Mouse (Mus musculus): ENCODE data around the gene Bmp2k. TPM values are rescaled to one million over a fixed set of nuclear protein-coding genes. Genes with fewer than 3 reads are reported as not detected.

The Bmp2k gene
- total RNA-seq, 2 experiments from 2014 or later: 13.1 TPM

DNA sequence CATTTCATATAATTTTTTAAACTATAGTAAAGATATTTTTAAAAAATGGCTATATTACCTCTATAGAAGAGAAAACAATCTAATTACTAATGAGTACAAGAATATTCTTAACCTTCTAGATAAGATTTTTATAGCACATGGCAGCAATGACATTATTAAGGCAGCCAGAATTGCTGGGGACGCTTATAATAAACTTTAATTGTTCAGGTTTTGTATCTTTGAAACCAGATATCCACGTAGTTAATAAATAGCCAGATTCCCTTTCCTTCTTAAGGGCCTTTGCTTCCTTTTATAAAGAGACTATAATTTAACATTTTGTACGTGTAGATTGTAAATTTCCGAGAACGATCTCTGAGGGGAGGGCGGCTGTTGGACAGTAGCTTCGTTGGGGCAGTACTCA is 47.8 kb downstream of the Bmp2k start:
- no peak for DNase-seq (ENCODE audit: extremely low spot score in 1 of 2, low spot score in 1 of 2)

DNA sequence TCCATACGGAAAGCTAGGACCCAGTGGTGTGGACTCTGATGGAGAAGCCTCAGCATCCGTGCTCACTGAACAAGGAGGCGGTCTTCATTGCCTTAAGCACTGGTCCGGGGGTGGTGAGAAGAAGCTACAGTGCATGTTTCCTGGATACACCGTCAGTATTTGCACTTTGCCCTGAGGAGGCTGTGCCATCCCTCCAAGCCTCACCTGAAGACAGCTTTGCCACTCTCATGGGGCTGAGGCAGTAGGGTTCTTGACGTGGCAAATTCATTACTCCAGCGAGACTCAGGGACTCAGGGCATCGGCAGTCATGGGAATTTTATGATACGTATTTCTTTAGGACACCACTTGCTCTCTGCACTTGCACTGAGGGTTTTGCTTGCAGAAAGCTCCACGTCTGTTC is 49.2 kb downstream of the Bmp2k start:
- DNase-seq (ENCODE audit: extremely low spot score in 1 of 2, low spot score in 1 of 2): no peak

DNA sequence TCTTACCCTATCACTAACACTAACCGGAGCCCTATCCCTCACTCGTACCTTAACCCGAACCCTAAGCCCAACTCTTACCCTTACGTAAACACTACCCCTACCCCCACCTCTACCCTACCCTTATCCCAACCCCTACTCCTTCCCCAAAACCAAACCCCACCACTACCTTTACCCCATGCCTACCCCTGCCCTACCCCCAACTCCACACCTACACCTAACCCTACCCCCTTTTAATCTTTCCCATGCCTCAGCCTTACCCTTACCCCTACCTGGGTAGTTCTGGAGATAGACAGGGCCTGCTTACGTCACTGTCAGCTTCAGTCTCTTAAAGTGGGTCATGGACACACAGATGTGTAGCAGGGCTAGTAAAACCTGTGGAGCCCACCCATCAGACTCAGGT is 51.4 kb downstream of the Bmp2k start:
- no peak for DNase-seq (ENCODE audit: extremely low spot score in 1 of 2, low spot score in 1 of 2)

- DNase-seq (ENCODE audit: extremely low spot score in 1 of 2, low spot score in 1 of 2): no peak
Observed at GRCm38 (mm10) chr5:97054166-97054565, 56.7 kb downstream of the Bmp2k start.

GRCm38 (mm10) chr5:97054801-97055200 is 57.3 kb downstream of the Bmp2k start:
- DNase-seq (ENCODE audit: extremely low spot score in 1 of 2, low spot score in 1 of 2): no peak

DNA sequence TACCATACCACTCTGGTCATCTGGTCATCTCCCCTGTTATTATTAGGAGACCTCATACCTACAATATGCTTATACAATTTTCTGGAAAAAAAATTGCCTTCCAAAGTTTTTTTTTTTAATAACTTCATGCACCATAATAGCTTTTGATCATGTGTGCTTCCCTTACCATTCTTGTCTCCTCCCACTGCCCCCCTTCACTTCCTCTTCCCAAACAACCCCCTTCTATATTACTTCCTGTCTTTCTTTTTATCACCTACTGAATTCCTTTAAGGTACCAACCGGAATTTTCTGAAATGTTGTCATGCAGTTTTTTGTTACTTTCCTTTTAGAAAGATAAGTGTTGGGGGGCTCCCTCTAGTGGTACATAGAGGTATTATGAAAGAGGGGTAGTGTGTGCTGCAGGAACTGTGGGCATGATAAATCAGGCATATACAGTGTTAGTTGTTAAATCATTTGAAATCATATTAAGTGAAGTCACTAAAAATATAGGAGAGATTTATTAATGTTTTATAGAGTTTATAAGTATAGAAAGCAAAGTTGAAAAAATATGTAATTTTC is 58.1 kb downstream of the Bmp2k start:
- DNase-seq (ENCODE audit: extremely low spot score in 1 of 2, low spot score in 1 of 2): peak in 1 of 2 experiments; percentile 34

GRCm38 (mm10) chr5:97056359-97056758 is 58.9 kb downstream of the Bmp2k start:
- no peak for DNase-seq (ENCODE audit: extremely low spot score in 1 of 2, low spot score in 1 of 2)

DNA sequence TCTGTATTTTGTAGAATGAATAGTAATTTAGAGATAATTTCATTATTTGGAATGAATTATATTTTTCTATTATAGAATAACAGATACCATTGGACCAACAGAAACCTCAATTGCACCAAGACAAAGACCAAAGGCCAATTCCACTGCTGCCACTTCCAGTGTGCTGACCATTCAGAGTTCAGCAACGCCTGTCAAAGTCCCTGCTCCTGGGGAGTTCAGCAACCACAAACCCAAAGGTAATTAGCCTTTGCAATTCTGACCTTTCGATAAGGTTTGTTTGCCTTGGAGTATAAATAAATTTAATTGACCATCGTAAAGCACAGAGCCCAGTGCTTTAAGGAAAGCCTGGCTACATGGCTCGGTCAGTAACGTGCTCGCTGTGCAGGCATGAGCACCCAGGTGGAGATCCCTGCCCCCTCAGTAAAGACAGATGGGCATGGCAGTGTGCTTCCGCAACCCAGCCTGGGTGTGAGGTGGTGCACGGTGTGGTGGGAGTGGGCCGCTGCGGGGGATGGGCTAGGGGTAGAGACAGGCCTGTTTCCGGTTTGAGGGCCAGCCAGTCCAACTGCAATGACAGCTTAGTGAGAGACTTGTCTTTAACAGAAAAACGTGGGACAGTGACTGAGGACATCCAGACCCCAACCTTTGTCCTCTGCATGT is 59.4 kb downstream of the Bmp2k start:
- no peak for DNase-seq (ENCODE audit: extremely low spot score in 1 of 2, low spot score in 1 of 2)

DNA sequence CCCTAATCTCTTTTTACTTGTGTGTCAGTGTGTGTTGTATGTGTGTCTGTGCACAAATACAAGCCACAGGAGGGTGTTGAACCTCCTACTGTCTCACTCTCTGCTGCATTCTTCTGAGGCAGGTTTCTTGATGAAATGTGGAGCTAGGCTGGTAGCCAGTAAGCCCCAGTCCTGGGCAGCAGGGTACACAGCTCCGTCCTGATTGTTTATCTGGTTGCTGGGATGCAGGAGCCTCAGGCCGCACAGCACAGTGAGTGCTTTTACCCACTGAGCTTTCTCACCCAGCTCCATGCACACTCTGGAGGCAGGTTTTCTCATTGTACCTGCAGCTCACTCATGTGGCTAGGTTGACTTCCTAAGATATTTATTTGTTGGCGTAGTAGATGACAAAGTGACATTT is 63.4 kb downstream of the Bmp2k start:
- DNase-seq (ENCODE audit: extremely low spot score in 1 of 2, low spot score in 1 of 2): no peak

GRCm38 (mm10) chr5:97062041-97062440 is 64.6 kb downstream of the Bmp2k start:
- DNase-seq (ENCODE audit: extremely low spot score in 1 of 2, low spot score in 1 of 2): no peak

DNA sequence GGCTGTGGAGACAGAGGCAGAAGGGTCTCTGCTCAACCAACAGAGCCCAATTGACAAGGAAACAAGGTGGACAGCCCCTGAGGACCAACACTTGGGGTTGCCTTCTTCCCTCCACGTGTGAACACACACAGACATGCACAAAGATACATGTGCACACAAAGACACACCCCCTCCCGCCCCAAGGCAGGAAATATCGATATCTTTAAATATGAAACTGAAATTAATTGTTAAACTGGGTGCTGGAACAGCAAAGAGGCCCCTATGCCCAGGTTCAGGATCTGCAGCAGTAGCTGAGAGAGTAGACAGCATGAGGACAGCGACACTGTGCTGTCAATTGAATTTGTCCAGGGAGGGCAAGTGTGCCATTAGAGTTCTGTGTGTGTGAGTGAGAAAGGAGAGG is 68.3 kb downstream of the Bmp2k start:
- DNase-seq (ENCODE audit: extremely low spot score in 1 of 2, low spot score in 1 of 2): no peak

DNA sequence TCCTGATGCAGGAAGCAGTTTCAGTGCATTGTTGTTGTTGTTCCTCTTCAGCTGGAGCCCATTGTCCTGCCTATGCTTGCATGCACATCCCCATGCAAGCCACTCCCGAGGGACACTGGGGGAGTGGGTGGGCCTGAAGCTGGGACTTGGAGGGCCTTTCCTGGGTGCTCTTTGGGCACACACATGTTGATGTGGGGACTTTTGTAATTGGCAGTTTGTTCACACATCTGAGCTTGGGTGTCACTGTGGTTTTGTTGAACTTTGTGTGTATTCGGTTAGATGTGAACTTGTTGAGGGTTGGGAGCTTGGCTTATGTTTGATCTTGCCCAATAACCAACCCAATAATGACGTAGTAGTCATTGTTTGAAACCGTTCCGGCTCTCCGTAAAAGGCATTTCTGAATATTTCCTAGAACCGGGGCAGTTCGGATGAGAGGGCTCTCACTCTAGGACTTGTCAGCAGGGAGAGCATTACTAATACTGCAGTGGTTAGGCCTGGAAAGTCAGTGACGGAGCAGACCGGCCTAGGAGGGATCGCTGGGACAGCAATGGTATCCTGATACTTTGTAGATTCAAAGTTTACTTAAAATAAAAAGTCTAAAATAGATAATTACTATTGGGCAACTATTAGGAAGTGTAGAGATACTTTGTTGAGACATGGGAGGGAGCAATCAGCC is 78.1 kb downstream of the Bmp2k start:
- no peak for DNase-seq (ENCODE audit: extremely low spot score in 1 of 2, low spot score in 1 of 2)

DNA sequence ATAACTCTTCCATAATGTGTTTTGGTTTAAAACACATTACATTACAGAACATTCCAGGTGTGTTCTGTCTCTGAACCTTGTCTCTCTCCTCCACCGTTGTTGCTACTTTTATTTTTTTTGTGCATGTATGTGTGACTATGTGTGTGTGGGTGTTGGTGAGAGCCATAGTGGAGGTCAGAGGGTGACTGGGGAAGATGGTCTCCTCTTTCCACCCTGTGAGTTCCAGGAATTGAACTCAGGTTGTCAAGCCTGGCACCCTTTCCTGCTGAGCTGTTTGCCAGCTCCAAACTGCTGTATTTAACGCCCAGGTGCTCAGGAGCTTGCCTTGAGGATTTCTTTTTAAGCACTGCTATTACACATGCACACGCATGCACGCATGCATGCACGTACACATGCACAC is 78.7 kb downstream of the Bmp2k start:
- DNase-seq (ENCODE audit: extremely low spot score in 1 of 2, low spot score in 1 of 2): no peak

DNA sequence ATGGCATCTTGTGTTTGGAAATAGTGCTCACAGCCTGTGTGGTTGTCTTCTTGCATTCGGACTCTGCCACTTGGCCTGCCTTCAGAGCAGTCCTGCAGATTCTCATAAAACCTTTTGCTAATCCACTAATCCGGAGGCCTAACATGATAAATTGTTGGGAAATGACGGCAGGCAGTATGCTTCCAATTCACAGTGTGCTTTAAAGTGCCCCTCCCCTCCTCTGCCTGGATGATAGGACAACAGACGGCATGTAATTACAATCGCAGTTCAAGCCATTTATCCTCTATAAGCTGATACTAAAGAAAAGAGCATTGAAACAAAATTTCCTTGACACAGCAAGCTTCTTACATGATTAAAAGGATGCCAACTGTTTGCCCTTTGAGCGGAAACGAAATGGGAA is 80.2 kb downstream of the Bmp2k start:
- no peak for DNase-seq (ENCODE audit: extremely low spot score in 1 of 2, low spot score in 1 of 2)

- DNase-seq (ENCODE audit: extremely low spot score in 1 of 2, low spot score in 1 of 2): no peak
Observed at GRCm38 (mm10) chr5:97078641-97079040, 81.2 kb downstream of the Bmp2k start.

- no peak for DNase-seq (ENCODE audit: extremely low spot score in 1 of 2, low spot score in 1 of 2)
Observed at GRCm38 (mm10) chr5:97081481-97081880, 84.0 kb downstream of the Bmp2k start.

GRCm38 (mm10) chr5:97083701-97084100 is 86.2 kb downstream of the Bmp2k start:
- no peak for DNase-seq (ENCODE audit: extremely low spot score in 1 of 2, low spot score in 1 of 2)

DNA sequence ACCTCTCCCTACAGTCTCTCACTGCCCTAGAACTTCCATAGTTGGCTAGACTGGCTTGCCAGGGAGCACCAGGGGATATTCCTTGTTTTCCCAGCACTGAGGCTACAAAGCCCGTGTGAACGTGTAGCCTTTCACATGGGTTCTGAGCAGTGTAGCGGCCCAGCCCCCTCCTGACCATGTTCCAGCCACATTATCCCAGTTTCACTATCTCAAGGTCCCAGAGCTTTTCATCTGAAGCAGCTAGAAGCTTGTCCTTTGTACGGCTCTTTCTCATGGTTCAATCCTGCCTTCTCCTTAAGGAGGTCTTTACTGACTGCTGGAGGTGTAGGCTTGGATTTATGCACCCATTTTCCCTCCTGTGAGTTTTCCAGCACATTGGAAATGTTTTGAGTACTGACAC is 87.1 kb downstream of the Bmp2k start:
- no peak for DNase-seq (ENCODE audit: extremely low spot score in 1 of 2, low spot score in 1 of 2)

GRCm38 (mm10) chr5:97085071-97085470 is 87.6 kb downstream of the Bmp2k start:
- DNase-seq (ENCODE audit: extremely low spot score in 1 of 2, low spot score in 1 of 2): no peak

DNA sequence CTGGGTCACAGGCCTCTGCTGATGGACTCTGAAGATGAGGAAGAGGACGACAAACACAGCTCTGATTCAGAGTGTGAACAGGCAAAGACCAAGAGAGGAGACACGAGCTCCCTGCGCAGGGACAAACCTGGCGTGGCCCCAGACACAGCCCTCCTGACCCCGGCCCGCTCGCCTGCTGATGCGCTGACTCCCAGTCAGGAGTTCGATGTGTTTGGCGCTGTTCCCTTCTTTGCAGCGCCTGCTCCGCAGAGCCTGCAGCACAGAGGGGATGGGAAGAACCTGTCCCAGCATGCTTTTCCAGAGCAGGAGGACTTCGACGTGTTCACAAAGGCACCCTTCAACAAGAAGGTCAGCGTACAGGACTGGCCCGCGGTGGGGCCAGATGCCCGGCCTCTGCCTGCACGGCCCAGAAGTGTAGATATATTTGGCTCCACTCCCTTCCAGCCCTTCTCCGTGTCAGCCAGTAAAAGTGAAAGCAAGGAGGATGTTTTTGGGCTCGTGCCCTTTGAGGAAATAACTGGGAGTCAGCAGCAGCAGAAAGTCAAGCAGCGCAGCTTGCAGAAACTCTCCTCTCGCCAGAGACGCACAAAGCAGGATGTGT is 89.6 kb downstream of the Bmp2k start:
- no peak for DNase-seq (ENCODE audit: extremely low spot score in 1 of 2, low spot score in 1 of 2)

- DNase-seq (ENCODE audit: extremely low spot score in 1 of 2, low spot score in 1 of 2): no peak
Observed at GRCm38 (mm10) chr5:97087746-97088145, 90.3 kb downstream of the Bmp2k start.

- DNase-seq (ENCODE audit: extremely low spot score in 1 of 2, low spot score in 1 of 2): no peak
Observed at GRCm38 (mm10) chr5:97088231-97088630, 90.7 kb downstream of the Bmp2k start.

All from layer of hippocampus, postnatal 25 days (tissue).